Mouse (Mus musculus) liver, embryonic 14.5 days (tissue): ENCODE data around the gene Myo9b. TPM values are rescaled to one million over a fixed set of nuclear protein-coding genes. Genes with fewer than 3 reads are reported as not detected.

Source experiments
- ATAC-seq: fragments of 200-750 bp; cut with Nextera tagmentation; 2 replicates; pipeline ENCODE4 v1.8.0; 2017; ENCODE audit warnings: moderate number of reproducible peaks, mild to moderate bottlenecking, moderate library complexity; ENCODE audit not compliant: insufficient read depth
- DNase-seq, 3 experiments: peaks; one replicate each; pipeline ENCODE4 v3.0.0-alpha.2; 2012 to 2013; ENCODE audit warnings: low read depth in 3 of 3, low spot score in 3 of 3
- H3K27ac ChIP-seq: fragments of 300-500 bp; sonication (generic); 2 replicates; pipeline ENCODE4 v1.5.1; 2014; ENCODE audit warnings: moderate library complexity, mild to moderate bottlenecking, control low read depth, inconsistent platforms
- H3K27me3 ChIP-seq: fragments of 300-500 bp; sonication (generic); 2 replicates; pipeline ENCODE4 v1.6.1; 2014; ENCODE audit warnings: mild to moderate bottlenecking, low read length, moderate library complexity; ENCODE audit not compliant: control insufficient read depth, insufficient read depth
- H3K36me3 ChIP-seq: fragments of 300-500 bp; sonication (generic); replicated peaks from 2 replicates; pipeline ENCODE4 v1.6.1; 2014; ENCODE audit warnings: low read depth; ENCODE audit not compliant: control insufficient read depth, insufficient read depth
- H3K4me1 ChIP-seq, 2 experiments: fragments of 200-500 bp in 1 of 2; fragments of 300-500 bp in 1 of 2; sonication (generic) in 1 of 2; replicated peaks; 2 replicates each; pipeline ENCODE4 v1.6.1; 2012 to 2014; ENCODE audit warnings: antibody characterized with exemption in 1 of 2, inconsistent platforms in 1 of 2, low read length in 1 of 2; ENCODE audit not compliant: control insufficient read depth in 2 of 2, insufficient read depth in 2 of 2
- H3K4me2 ChIP-seq: fragments of 300-500 bp; sonication (generic); 2 replicates; pipeline ENCODE4 v1.6.1; 2014; ENCODE audit warnings: low read depth, mild to moderate bottlenecking, control low read depth, moderate library complexity
- H3K4me3 ChIP-seq, 2 experiments: fragments of 200-500 bp in 1 of 2; fragments of 300-500 bp in 1 of 2; sonication (generic) in 1 of 2; 2 replicates each; pipeline ENCODE4 v1.5.1; 2012 to 2014; ENCODE audit warnings: low read depth in 2 of 2, low read length in 2 of 2, mild to moderate bottlenecking in 2 of 2, control low read depth in 1 of 2, inconsistent platforms in 1 of 2, moderate library complexity in 1 of 2; ENCODE audit not compliant: insufficient read depth in 1 of 2
- H3K9ac ChIP-seq: fragments of 300-500 bp; sonication (generic); replicated peaks from 2 replicates; pipeline ENCODE4 v1.6.1; 2014; ENCODE audit warnings: mild to moderate bottlenecking, control low read depth, moderate library complexity
- H3K9me3 ChIP-seq: fragments of 300-500 bp; sonication (generic); 2 replicates; pipeline ENCODE4 v1.6.1; 2016; ENCODE audit warnings: low read length, mixed read lengths; ENCODE audit not compliant: control insufficient read depth
- CTCF ChIP-seq: IDR thresholded peaks from 2 replicates; pipeline ENCODE4 v1.5.1; 2016; ENCODE audit warnings: antibody characterized with exemption, low read depth, control low read depth
- EP300 ChIP-seq: IDR thresholded peaks from 2 replicates; pipeline ENCODE4 v1.6.1; 2016; ENCODE audit warnings: antibody characterized with exemption, low read depth
- WGBS: fragments of 180-500 bp; shearing (Covaris S2); extraction: QIAGEN DNeasy Blood & Tissue Kit; methylation state at CpG from one replicate; pipeline ENCODE4 v1.1.7; 2014; ENCODE audit not compliant: insufficient replicate concordance; 5-methylcytosine and 5-hydroxymethylcytosine counted together
- polyA plus RNA-seq, 2 experiments: library from polyadenylated mRNA; depleted of rRNA in 1 of 2; stranded (reverse) in 1 of 2; unstranded in 1 of 2; fragments of >200 nt; fragmentation: Nextera tagmentation in 1 of 2; extraction: Ambion mirVana in 1 of 2; gene quantifications; 2 replicates each; pipeline versions ENCODE4 v1.2.1 to v1.2.3; 2012 to 2014

The Myo9b gene
- polyA plus RNA-seq, 2 experiments, result 5.8 to 6.4 TPM

- DNase-seq (no peak), ATAC-seq (no peak)
- H3K27ac ChIP-seq, result no peak overlapping the region
- peaks cover 14 to 17% of the 10 kb centered on the region in 2 experiments for H3K4me1 ChIP-seq
- no peaks in the 10 kb centered on the region; the same call in 1 of the 2 replicates for H3K36me3 ChIP-seq
- TF ChIP-seq CTCF, result no peak
- no peak for TF ChIP-seq EP300
- 67% methylated on average over 17 of the region's 17 CpGs for WGBS
- H3K9me3 ChIP-seq, result no peaks in the 10 kb centered on the region
- H3K4me2 ChIP-seq, result no peak overlapping the region
- H3K4me3 ChIP-seq, result no peak overlapping the region
- no peak overlapping the region for H3K9ac ChIP-seq
- H3K27me3 ChIP-seq, result peaks cover 5% of the 10 kb centered on the region
These were observed 102.2 kb downstream of the Myo9b start for GRCm38 (mm10) chr8:71374616-71375206.

- ATAC-seq, result no peak
- Histone ChIP-seq H3K27ac (no peak overlapping the region), H3K4me1 (peaks cover 9 to 14% of the 10 kb centered on the region in 2 experiments)
These were observed 103.3 kb downstream of the Myo9b start for GRCm38 (mm10) chr8:71375581-71376422.

GRCm38 (mm10) chr8:71376423-71377030 lies 104.0 kb downstream of the Myo9b start:
- DNase-seq, result no peak
- Histone ChIP-seq H3K27ac (no peak overlapping the region), H3K27me3 (peaks cover 23% of the 10 kb centered on the region), H3K9me3 (no peaks in the 10 kb centered on the region), H3K4me3 (no peak overlapping the region), H3K36me3 (no peaks in the 10 kb centered on the region; the same call in 1 of the 2 replicates), H3K9ac (no peak overlapping the region), H3K4me2 (peak overlapping the region; percentile 61; the same call in 1 of the 2 replicates), H3K4me1 (peaks cover 8 to 14% of the 10 kb centered on the region in 2 experiments; a peak in 3 of 4 replicates)
- ATAC-seq, result no peak
- WGBS, result 52% methylated on average over 8 of the region's 8 CpGs
- TF ChIP-seq EP300, result no peak
- TF ChIP-seq CTCF, result no peak

More at GRCm38 (mm10) chr8:71375581-71376422, 103.3 kb downstream of the Myo9b start:
- TF ChIP-seq EP300, result no peak
- TF ChIP-seq CTCF, result 0 out of 2 replicates have a peak, but pooled peaks have one; percentile 5
- peak overlapping the region; percentile 61 for H3K4me2 ChIP-seq
- no peaks in the 10 kb centered on the region; the same call in 1 of the 2 replicates for H3K36me3 ChIP-seq
- WGBS, result 25% methylated on average over 68 of the region's 74 CpGs
- H3K9ac ChIP-seq, result no peak overlapping the region
- H3K4me3 ChIP-seq, result peak overlapping the region in 1 of 2 experiments; percentile 28; a peak in 2 of 4 replicates
- H3K27me3 ChIP-seq, result peaks cover 16% of the 10 kb centered on the region
- peak; percentile 52 to 62 (median 61) for DNase-seq
- H3K9me3 ChIP-seq, result no peaks in the 10 kb centered on the region

GRCm38 (mm10) chr8:71379008-71379407 lies 106.5 kb downstream of the Myo9b start:
- 65% methylated on average over 4 of the region's 4 CpGs for WGBS
- Histone ChIP-seq H3K27me3 (peaks cover 32% of the 10 kb centered on the region), H3K9ac (no peak overlapping the region), H3K9me3 (no peaks in the 10 kb centered on the region), H3K4me1 (peaks cover 5 to 11% of the 10 kb centered on the region in 2 experiments; a peak in 3 of 4 replicates), H3K4me2 (peak overlapping the region; percentile 60), H3K36me3 (no peaks in the 10 kb centered on the region), H3K27ac (no peak overlapping the region), H3K4me3 (no peak overlapping the region; a peak in 1 of 4 replicates)
- no peak for ATAC-seq
- DNase-seq, result no peak
- TF ChIP-seq EP300 (no peak), CTCF (no peak)
